17 mouse cellular contexts compared by ENCODE assay signal in genomic region chr9:82854973-82855614, GRCm38 (mm10). TPM values are rescaled to one million over a fixed set of nuclear protein-coding genes. Genes with fewer than 3 reads are reported as not detected.
DNase-seq lines count a peak whose midpoint lies in the region; ATAC-seq and TF ChIP-seq lines count a peak whose summit lies in the region.
"Had no signal": no experiment of that assay in that cellular context is flagged by ENCODE, and none has a peak within 500 bp of the region (broad histone marks: within the 10 kb centered on the region; RNA-seq: fewer than 3 reads in every experiment).

No protein-coding gene starts in this region.

- 0 out of 2 replicates have a peak overlapping the region, but pooled peaks have one; percentile 26 for H3K9ac ChIP-seq in neural tube, embryonic 13.5 days
- H3K9ac ChIP-seq in liver, postnatal 0 days (replicated peaks): no peak overlapping the region
- H3K9ac ChIP-seq: limb, embryonic 13.5 days; liver, embryonic 15.5 days; midbrain, embryonic 13.5 days had no signal

- H3K27me3 ChIP-seq in neural tube, embryonic 13.5 days: no peaks in the 10 kb centered on the region
- H3K27me3 ChIP-seq in liver, postnatal 0 days (ENCODE audit: insufficient read depth, low read length): no peaks in the 10 kb centered on the region
- H3K27me3 ChIP-seq: limb, embryonic 13.5 days; liver, embryonic 15.5 days; midbrain, embryonic 13.5 days had no signal

- 27% methylated on average over 3 of the region's 3 CpGs for WGBS in neural tube, embryonic 13.5 days
- whole genome bisulfite sequencing in liver, postnatal 0 days (ENCODE audit: insufficient replicate concordance): 37% methylated on average over 3 of the region's 3 CpGs

- no peak overlapping the region for H3K4me3 ChIP-seq in neural tube, embryonic 13.5 days
- H3K4me3 ChIP-seq in liver, postnatal 0 days (ENCODE audit: low read depth, low read length): no peak overlapping the region
- H3K4me3 ChIP-seq: gastrocnemius, adult 2 months; limb, embryonic 13.5 days; liver, embryonic 15.5 days; midbrain, embryonic 13.5 days had no signal

- intact Hi-C loops in left cerebral cortex, postnatal 36 days (cut with DNase I): loop anchor here (5.0 kb wide), 1 partner anchor 402 kb away; no protein-coding TSS in a partner anchor

- no peak overlapping the region for H3K27ac ChIP-seq in neural tube, embryonic 13.5 days (replicated peaks)
- H3K27ac ChIP-seq in liver, postnatal 0 days (ENCODE audit: low read depth): no peak overlapping the region
- H3K27ac ChIP-seq: gastrocnemius, adult 2 months; limb, embryonic 13.5 days; liver, embryonic 15.5 days; midbrain, embryonic 13.5 days had no signal

- peaks cover 11% of the 10 kb centered on the region for H3K4me1 ChIP-seq in neural tube, embryonic 13.5 days (replicated peaks)
- H3K4me1 ChIP-seq in liver, postnatal 0 days (ENCODE audit: insufficient read depth): no peaks in the 10 kb centered on the region
- H3K4me1 ChIP-seq: liver, embryonic 15.5 days; midbrain, embryonic 13.5 days had no signal

- no peaks in the 10 kb centered on the region for H3K36me3 ChIP-seq in neural tube, embryonic 13.5 days
- H3K36me3 ChIP-seq in liver, postnatal 0 days (replicated peaks; ENCODE audit: insufficient read depth, low read length): no peaks in the 10 kb centered on the region
- H3K36me3 ChIP-seq: limb, embryonic 13.5 days; liver, embryonic 15.5 days; midbrain, embryonic 13.5 days had no signal

- H3K4me2 ChIP-seq in neural tube, embryonic 13.5 days: no peak overlapping the region
- no peak overlapping the region for H3K4me2 ChIP-seq in liver, postnatal 0 days (ENCODE audit: low read depth, low read length)
- H3K4me2 ChIP-seq: limb, embryonic 13.5 days; liver, embryonic 15.5 days; midbrain, embryonic 13.5 days had no signal

- ATAC-seq in neural tube, embryonic 13.5 days (ENCODE audit: low read depth): peak; percentile 48; the same call in 1 of the 2 replicates
- no peak for ATAC-seq in liver, postnatal 0 days

- peak; percentile 40 to 71 for DNase-seq in frontal cortex, postnatal 36 days (ENCODE audit: low spot score in 2 of 2)
- no peak for DNase-seq in frontal cortex, postnatal 10 days (ENCODE audit: low spot score in 2 of 2)
- DNase-seq in left cerebral cortex, postnatal 36 days (ENCODE audit: low spot score in 2 of 2): peak; percentile 41 to 46
- DNase-seq in left cerebral cortex, adult 11 months (ENCODE audit: low spot score): no peak
- DNase-seq in thymus, postnatal 14 days: peak; percentile 56
- no peak for DNase-seq in liver, postnatal 0 days
- DNase-seq in embryo, embryonic 11 days: no peak
- DNase-seq: B cell, adult 2 months; cerebellum, postnatal 36 days; gastrocnemius, adult 2 months; heart, postnatal 10 days; kidney, adult 9 months; retina, postnatal 1 day had no signal

- TF ChIP-seq CTCF in liver, postnatal 0 days (IDR thresholded peaks at IDR 0.05; ENCODE audit: low read depth): no peak

- no peak for TF ChIP-seq EP300 in liver, postnatal 0 days (IDR thresholded peaks at IDR 0.05; ENCODE audit: low read depth)

- H3K9me3 ChIP-seq in neural tube, embryonic 13.5 days: no peaks in the 10 kb centered on the region
- no peaks in the 10 kb centered on the region for H3K9me3 ChIP-seq in liver, postnatal 0 days (ENCODE audit: low read length)
- H3K9me3 ChIP-seq: liver, embryonic 15.5 days; midbrain, embryonic 13.5 days had no signal

RNA-seq across cellular contexts. Expression of gene Irak1bp1, which starts 25.8 kb away (rescaled TPM):
- total RNA-seq in left cerebral cortex, postnatal 36 days (2021): 10 to 100 TPM; 16.8 to 18.1 TPM
- polyA plus RNA-seq in neural tube, embryonic 13.5 days (2015; fragmentation: Nextera tagmentation; extraction: Ambion mirVana): 32.9 and 34.1 TPM in 2 replicates
- 1.2 and 1.4 TPM in 2 replicates for polyA plus RNA-seq in liver, postnatal 0 days (2015; fragmentation: Nextera tagmentation; extraction: Ambion mirVana)

Comparison
In these comparisons a context has a peak if more than half of its experiments do, and no peak if none do; other contexts are left out.
1. DNase-seq: peak in frontal cortex, postnatal 36 days (2 of 2), left cerebral cortex, postnatal 36 days (2 of 2) and thymus, postnatal 14 days (single experiment); none in frontal cortex, postnatal 10 days (0 of 2), left cerebral cortex, adult 11 months (single experiment), liver, postnatal 0 days (single experiment) and embryo, embryonic 11 days (single experiment).
2. RNA of gene Irak1bp1, which starts 25.8 kb away (polyA plus RNA-seq): 32.9 to 34.1 TPM in neural tube, embryonic 13.5 days; 1.2 to 1.4 TPM in liver, postnatal 0 days; every median in the first group is over 10 times any median in the second.